Mouse (Mus musculus) heart, postnatal 0 days (tissue): ENCODE measurements around the gene Washc2.

ENCODE experiments used
- CTCF ChIP-seq: IDR thresholded peaks from 2 replicates; pipeline ENCODE4 v1.5.1; 2016; ENCODE audit warnings: antibody characterized with exemption, control low read depth, low read depth
- EP300 ChIP-seq: IDR thresholded peaks from 2 replicates; pipeline ENCODE4 v1.6.1; 2016; ENCODE audit warnings: antibody characterized with exemption, low read depth

DNA sequence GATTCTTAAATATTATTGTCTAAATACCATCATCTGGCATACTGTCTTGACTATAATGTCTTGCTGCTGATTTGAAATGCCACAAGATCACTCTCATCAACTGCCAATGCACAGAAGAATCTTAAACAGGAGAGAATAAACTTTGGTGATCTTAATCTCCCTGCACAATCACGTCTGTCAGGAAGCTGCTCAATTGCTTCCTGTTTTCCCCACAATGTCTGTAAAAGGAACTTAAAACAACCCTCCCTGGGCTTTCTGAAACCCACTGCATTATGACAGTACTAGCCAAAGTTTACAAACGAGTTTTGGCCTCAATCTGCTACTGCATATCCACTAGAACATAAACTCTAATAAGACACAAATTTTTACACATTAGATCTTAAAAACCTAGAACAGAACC lies 21.4 kb upstream of the Washc2 start:
- no peak for TF ChIP-seq CTCF
- TF ChIP-seq EP300: no peak
